Mouse (Mus musculus) G1E (cell line): ENCODE data around the gene Traf3. TPM values are rescaled to one million over a fixed set of nuclear protein-coding genes. Genes with fewer than 3 reads are reported as not detected.

Experiments used
- ATAC-seq: 2 replicates; pipeline ENCODE4 v1.8.0; 2016; ENCODE audit warnings: mild to moderate bottlenecking; ENCODE audit not compliant: insufficient number of reproducible peaks, poor library complexity, low FRiP score, severe bottlenecking; ENCODE audit errors: extremely low read depth
- DNase-seq: peaks from one replicate; pipeline ENCODE4 v3.0.0; 2012; ENCODE audit warnings: low spot score
- H3K27me3 ChIP-seq: 2 replicates; pipeline ENCODE4 v1.6.1; 2012; ENCODE audit warnings: mild to moderate bottlenecking, low read length, inconsistent platforms; ENCODE audit not compliant: insufficient read depth
- H3K36me3 ChIP-seq: replicated peaks from 2 replicates; pipeline ENCODE3; 2012; ENCODE audit warnings: mild to moderate bottlenecking, inconsistent platforms
- H3K4me1 ChIP-seq: 2 replicates; pipeline ENCODE4 v1.6.1; 2012; ENCODE audit warnings: low read depth, low read length, inconsistent platforms, mixed read lengths; ENCODE audit not compliant: insufficient read depth
- H3K4me3 ChIP-seq: 2 replicates; pipeline ENCODE4 v1.5.1; 2012; ENCODE audit warnings: low read depth, mild to moderate bottlenecking, inconsistent platforms, low read length, moderate library complexity, mixed read lengths
- H3K9me3 ChIP-seq: replicated peaks from 2 replicates; pipeline ENCODE4 v1.6.1; 2012; ENCODE audit warnings: inconsistent platforms
- CTCF ChIP-seq: IDR thresholded peaks from 2 replicates; pipeline ENCODE4 v1.5.1; 2012; ENCODE audit warnings: low read depth, low read length, inconsistent platforms, mixed read lengths
- GATA1 ChIP-seq: IDR thresholded peaks from 2 replicates; pipeline ENCODE4 v1.6.1; 2012; ENCODE audit warnings: borderline replicate concordance, low read length, inconsistent platforms, mixed read lengths
- GATA2 ChIP-seq: IDR thresholded peaks from 2 replicates; pipeline ENCODE4 v1.6.1; 2012; ENCODE audit warnings: low read depth, low read length, inconsistent platforms, borderline replicate concordance
- POLR2AphosphoS5 ChIP-seq: IDR thresholded peaks from 2 replicates; pipeline ENCODE4 v1.6.1; 2012; ENCODE audit warnings: low read depth, low read length, inconsistent platforms; ENCODE audit not compliant: insufficient replicate concordance
- TAL1 ChIP-seq: conservative IDR thresholded peaks from 2 replicates; pipeline ENCODE4 v1.6.1; 2012; ENCODE audit warnings: low read depth, low read length, inconsistent platforms, mixed read lengths
- polyA plus RNA-seq: library from polyadenylated mRNA; stranded (reverse); fragments of >175 nt; gene quantifications from 2 replicates; pipeline ENCODE4 v1.2.3, GENCODE M21; 2012
- total RNA-seq, 2 experiments: library from RNA; stranded (forward) in 1 of 2; stranded (reverse) in 1 of 2; fragments of 200-1000 nt in 1 of 2; fragments of >200 nt in 1 of 2; fragmentation: Nextera tagmentation in 1 of 2; gene quantifications; 2 replicates each; pipeline ENCODE4 v1.2.3; 2014 to 2017

The Traf3 gene
- total and polyA plus RNA-seq, 3 experiments = 0.16 TPM; not detected in 2

GRCm38 (mm10) chr12:111309256-111309655 lies 143.1 kb downstream of the Traf3 start:
- no peaks in the 10 kb centered on the region for H3K36me3 ChIP-seq
- H3K9me3 ChIP-seq = no peaks in the 10 kb centered on the region
- ATAC-seq (no peak), DNase-seq (no peak)
- H3K4me1 ChIP-seq = no peaks in the 10 kb centered on the region
- no peak for TF ChIP-seq POLR2AphosphoS5
- TF ChIP-seq TAL1 = no peak
- TF ChIP-seq CTCF = no peak
- TF ChIP-seq GATA1 = no peak
- H3K27me3 ChIP-seq = peaks cover 55% of the 10 kb centered on the region
- H3K4me3 ChIP-seq = no peak overlapping the region

- DNase-seq (no peak), ATAC-seq (no peak)
- Histone ChIP-seq H3K9me3 (no peaks in the 10 kb centered on the region), H3K4me3 (no peak overlapping the region), H3K27me3 (peaks cover 52% of the 10 kb centered on the region), H3K4me1 (no peaks in the 10 kb centered on the region), H3K36me3 (no peaks in the 10 kb centered on the region)
- no peak for TF ChIP-seq GATA2
- no peak for TF ChIP-seq TAL1
- no peak for TF ChIP-seq POLR2AphosphoS5
- TF ChIP-seq CTCF = no peak
- no peak for TF ChIP-seq GATA1
Observed at GRCm38 (mm10) chr12:111309931-111310330, 143.8 kb downstream of the Traf3 start.

GRCm38 (mm10) chr12:111311775-111312174 lies 145.6 kb downstream of the Traf3 start:
- DNase-seq (no peak), ATAC-seq (no peak)
- Histone ChIP-seq H3K27me3 (peaks cover 40% of the 10 kb centered on the region), H3K9me3 (no peaks in the 10 kb centered on the region), H3K36me3 (no peaks in the 10 kb centered on the region), H3K4me3 (no peak overlapping the region), H3K4me1 (no peaks in the 10 kb centered on the region)
- TF ChIP-seq GATA2 (no peak), TAL1 (no peak), GATA1 (no peak), CTCF (no peak), POLR2AphosphoS5 (no peak)

GRCm38 (mm10) chr12:111314273-111314672 lies 148.1 kb downstream of the Traf3 start:
- TF ChIP-seq GATA1 (no peak), CTCF (no peak), GATA2 (no peak), TAL1 (no peak), POLR2AphosphoS5 (no peak)
- H3K4me1 ChIP-seq = no peaks in the 10 kb centered on the region
- peaks cover 35% of the 10 kb centered on the region for H3K27me3 ChIP-seq
- ATAC-seq = no peak
- H3K36me3 ChIP-seq = no peaks in the 10 kb centered on the region
- no peak overlapping the region for H3K4me3 ChIP-seq
- H3K9me3 ChIP-seq = no peaks in the 10 kb centered on the region
- DNase-seq = no peak

Other genes starting within 250 kb of the Traf3 start
- 2.6 and 3.5 TPM in 2 replicates for gene Ankrd9, start 187.3 kb upstream of the Traf3 start, total RNA-seq (2014; fragmentation: Nextera tagmentation)
- gene Ankrd9, start 187.3 kb upstream of the Traf3 start, total RNA-seq (2017) = 7.5 and 16.0 TPM in 2 replicates
- gene Ankrd9, start 187.3 kb upstream of the Traf3 start, polyA plus RNA-seq = 16.5 and 19.3 TPM in 2 replicates
- gene Rcor1, start 127.0 kb upstream of the Traf3 start, total RNA-seq (2014; fragmentation: Nextera tagmentation) = 304 and 341 TPM in 2 replicates
- gene Rcor1, start 127.0 kb upstream of the Traf3 start, total RNA-seq (2017) = 104 and 125 TPM in 2 replicates
- gene Rcor1, start 127.0 kb upstream of the Traf3 start, polyA plus RNA-seq = 84.4 and 93.1 TPM in 2 replicates
- gene 4930595D18Rik, start 18.1 kb downstream of the Traf3 start, total RNA-seq (2014; fragmentation: Nextera tagmentation) = not detected in 2 replicates
- gene 4930595D18Rik, start 18.1 kb downstream of the Traf3 start, total RNA-seq (2017) = 0.16 TPM in 1 of 2 replicates, not detected in the other
- gene 4930595D18Rik, start 18.1 kb downstream of the Traf3 start, polyA plus RNA-seq = not detected in 2 replicates
- gene Amn, start 104.7 kb downstream of the Traf3 start, total RNA-seq (2014; fragmentation: Nextera tagmentation) = not detected in 2 replicates
- not detected in 2 replicates for gene Amn, start 104.7 kb downstream of the Traf3 start, total RNA-seq (2017)
- gene Amn, start 104.7 kb downstream of the Traf3 start, polyA plus RNA-seq = 0.16 and 0.17 TPM in 2 replicates
- not detected in 2 replicates for gene Cdc42bpb, start 211.3 kb downstream of the Traf3 start, total RNA-seq (2014; fragmentation: Nextera tagmentation)
- gene Cdc42bpb, start 211.3 kb downstream of the Traf3 start, total RNA-seq (2017) = not detected in 2 replicates
- gene Cdc42bpb, start 211.3 kb downstream of the Traf3 start, polyA plus RNA-seq = not detected in 2 replicates
- not detected in 2 replicates for gene Lbhd2, start 240.4 kb downstream of the Traf3 start, total RNA-seq (2014; fragmentation: Nextera tagmentation)
- not detected in 2 replicates for gene Lbhd2, start 240.4 kb downstream of the Traf3 start, total RNA-seq (2017)
- not detected in 2 replicates for gene Lbhd2, start 240.4 kb downstream of the Traf3 start, polyA plus RNA-seq